In genomic region chr13:73822187-73822800, GRCm38 (mm10) we compare ENCODE assay signal across 8 mouse cellular contexts. TPM values are rescaled to one million over a fixed set of nuclear protein-coding genes. Genes with fewer than 3 reads are reported as not detected.
DNase-seq lines count a peak whose midpoint lies in the region; ATAC-seq and TF ChIP-seq lines count a peak whose summit lies in the region.

No protein-coding gene starts in this region.

- no peaks in the 10 kb centered on the region; the same call in 1 of the 2 replicates for H3K4me1 ChIP-seq in forebrain, embryonic 13.5 days
- peaks cover 7% of the 10 kb centered on the region for H3K4me1 ChIP-seq in kidney, adult 2 months (ENCODE audit: control insufficient read depth, insufficient read depth, low read length)

- H3K36me3 ChIP-seq in forebrain, embryonic 13.5 days (ENCODE audit: poor library complexity, severe bottlenecking), result peaks cover 9% of the 10 kb centered on the region
- no peaks in the 10 kb centered on the region for H3K36me3 ChIP-seq in kidney, adult 2 months (ENCODE audit: control insufficient read depth, insufficient read depth, low read length)

- 68% methylated on average over 4 of the region's 4 CpGs for WGBS in forebrain, embryonic 13.5 days
- 65% methylated on average over 4 of the region's 4 CpGs for WGBS in kidney, adult 2 months

- H3K9ac ChIP-seq in forebrain, embryonic 13.5 days, result no peak overlapping the region

- no peak overlapping the region for H3K4me3 ChIP-seq in forebrain, embryonic 13.5 days
- H3K4me3 ChIP-seq in kidney, adult 2 months (ENCODE audit: insufficient read depth, low read depth, low read length), result no peak overlapping the region

- no peaks in the 10 kb centered on the region for H3K9me3 ChIP-seq in forebrain, embryonic 13.5 days (replicated peaks)

- no peak overlapping the region for H3K27ac ChIP-seq in forebrain, embryonic 13.5 days
- no peak overlapping the region for H3K27ac ChIP-seq in kidney, adult 2 months (ENCODE audit: insufficient read depth, low read depth, low read length)

- no peak overlapping the region for H3K4me2 ChIP-seq in forebrain, embryonic 13.5 days

- no peak for TF ChIP-seq POLR2A in kidney, adult 2 months (IDR thresholded peaks at IDR 0.05; ENCODE audit: low read depth, low read length)

- peak; percentile 93 for TF ChIP-seq CTCF in kidney, adult 2 months (conservative IDR thresholded peaks at IDR 0.05; ENCODE audit: insufficient read depth, insufficient read length, low read depth, low read length)

- DNase-seq in cerebellum, adult 11 months, result peak; percentile 11
- peak; percentile 73 for DNase-seq in CD4-positive helper T cell, adult 2 months (ENCODE audit: low read depth, low spot score)
- DNase-seq in adrenal gland, postnatal 4 days (ENCODE audit: low spot score in 2 of 2), result peak; percentile 21 to 56
- peak; percentile 80 for DNase-seq in kidney, adult 2 months
- peak; percentile 61 to 69 for DNase-seq in lung, adult 18-20 months
- peak; percentile 27 for DNase-seq in right cerebral cortex, postnatal 4 days

- no peaks in the 10 kb centered on the region for H3K27me3 ChIP-seq in forebrain, embryonic 13.5 days
- H3K27me3 ChIP-seq in kidney, adult 2 months (replicated peaks; ENCODE audit: control insufficient read depth, insufficient read depth, low read length), result no peaks in the 10 kb centered on the region

- ATAC-seq in cerebellum, adult (ENCODE audit: insufficient number of reproducible peaks, low FRiP score, low TSS enrichment), result no peak
- peak; percentile 9; the same call in 1 of the 2 replicates for ATAC-seq in forebrain, embryonic 13.5 days

RNA-seq across cellular contexts. Expression of gene Nkd2, which starts 25.1 kb away (rescaled TPM):
- 1 to 10 TPM; 5.0 to 5.6 TPM for total RNA-seq in adrenal gland, postnatal 4 days (2021)
- polyA plus RNA-seq in forebrain, embryonic 13.5 days (2015; fragmentation: Nextera tagmentation; extraction: Ambion mirVana), result 3.4 and 4.8 TPM in 2 replicates
- 1.2 and 1.3 TPM in 2 replicates for polyA plus RNA-seq in kidney, adult 2 months (2012; rRNA removed)

Comparison
In these comparisons a context has a peak if more than half of its experiments do, and no peak if none do; other contexts are left out.
1. DNase-seq: peak in every context shown above with its lines; median percentile 80 in kidney, adult 2 months; 73 in CD4-positive helper T cell, adult 2 months; 65 in lung, adult 18-20 months; 38 in adrenal gland, postnatal 4 days; 27 in right cerebral cortex, postnatal 4 days; 11 in cerebellum, adult 11 months.